Mouse (Mus musculus) liver, embryonic 13.5 days (tissue): ENCODE measurements around the gene A430033K04Rik. TPM values are rescaled to one million over a fixed set of nuclear protein-coding genes. Genes with fewer than 3 reads are reported as not detected.

Experiments used
- ATAC-seq: fragments of 200-750 bp; cut with Nextera tagmentation; 2 replicates; pipeline ENCODE4 v1.8.0; 2017; ENCODE audit warnings: low read depth, mild to moderate bottlenecking, moderate number of reproducible peaks, moderate library complexity
- DNase-seq: peaks from one replicate; pipeline ENCODE4 v3.0.0; 2022
- H3K27ac ChIP-seq: fragments of 300-500 bp; sonication (generic); 2 replicates; pipeline ENCODE4 v1.5.1; 2015; ENCODE audit warnings: moderate library complexity, mild to moderate bottlenecking, inconsistent platforms
- H3K27me3 ChIP-seq: fragments of 300-500 bp; sonication (generic); 2 replicates; pipeline ENCODE4 v1.6.1; 2015; ENCODE audit warnings: mild to moderate bottlenecking, inconsistent platforms
- H3K36me3 ChIP-seq: fragments of 300-500 bp; sonication (generic); 2 replicates; pipeline ENCODE4 v1.6.1; 2015; ENCODE audit warnings: mild to moderate bottlenecking, inconsistent platforms
- H3K4me1 ChIP-seq: fragments of 300-500 bp; sonication (generic); replicated peaks from 2 replicates; pipeline ENCODE4 v1.6.1; 2015; ENCODE audit warnings: inconsistent platforms
- H3K4me2 ChIP-seq: fragments of 300-500 bp; sonication (generic); 2 replicates; pipeline ENCODE4 v1.6.1; 2015; ENCODE audit warnings: inconsistent platforms, mild to moderate bottlenecking, moderate library complexity
- H3K4me3 ChIP-seq: fragments of 300-500 bp; sonication (generic); replicated peaks from 2 replicates; pipeline ENCODE4 v1.5.1; 2015; ENCODE audit warnings: mild to moderate bottlenecking, inconsistent platforms
- H3K9ac ChIP-seq: fragments of 300-500 bp; sonication (generic); 2 replicates; pipeline ENCODE4 v1.6.1; 2015; ENCODE audit warnings: mild to moderate bottlenecking, inconsistent platforms
- H3K9me3 ChIP-seq: fragments of 300-500 bp; sonication (generic); replicated peaks from 2 replicates; pipeline ENCODE4 v1.6.1; 2016; ENCODE audit warnings: inconsistent platforms
- WGBS: fragments of 180-500 bp; shearing (Covaris S2); methylation state at CpG from one replicate; pipeline ENCODE4 v1.1.7; 2015; ENCODE audit not compliant: insufficient replicate concordance; 5-methylcytosine and 5-hydroxymethylcytosine counted together
- polyA plus RNA-seq: library from polyadenylated mRNA; unstranded; fragments of >200 nt; fragmentation: Nextera tagmentation; extraction: Ambion mirVana; gene quantifications from 2 replicates; pipeline ENCODE4 v1.2.1, GENCODE M21; 2015

Gene A430033K04Rik
- polyA plus RNA-seq, 1 experiment from 2014 or later: 3.5 TPM

DNA sequence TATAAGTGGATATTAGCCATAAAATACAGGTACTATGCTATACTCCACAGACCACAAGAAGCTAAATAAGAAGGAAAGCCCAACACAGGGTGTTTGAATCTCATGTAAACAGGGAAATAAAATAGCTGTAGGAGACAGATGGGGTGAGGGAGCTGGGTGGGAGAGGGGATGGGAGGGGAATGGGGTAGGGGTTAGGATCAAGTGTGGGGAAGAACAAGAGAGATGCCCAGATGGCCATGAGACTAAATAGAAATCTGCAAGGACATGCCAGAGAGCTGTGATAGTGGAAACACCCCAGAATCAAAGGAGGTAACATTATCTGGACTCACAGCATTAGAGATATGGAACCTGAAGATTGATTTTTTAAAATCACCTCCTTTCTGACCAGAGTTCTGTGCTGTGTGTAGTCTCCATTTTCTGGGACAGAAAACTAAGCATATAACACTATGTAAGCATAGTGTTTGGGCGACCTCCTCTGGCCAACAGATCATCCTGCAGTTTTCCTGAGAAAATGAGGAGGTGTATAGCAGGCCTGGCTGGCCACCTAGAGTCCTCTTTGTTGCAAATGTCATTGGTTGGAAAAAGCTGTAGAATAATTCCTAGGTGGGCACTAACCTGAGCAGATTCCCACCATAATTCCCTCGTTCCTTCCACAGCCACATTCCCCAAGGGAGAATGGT is 34.0 kb downstream of the A430033K04Rik start:
- Histone ChIP-seq H3K9ac (no peak overlapping the region), H3K4me2 (no peak overlapping the region), H3K27me3 (no peaks in the 10 kb centered on the region), H3K36me3 (no peaks in the 10 kb centered on the region), H3K27ac (no peak overlapping the region), H3K9me3 (no peaks in the 10 kb centered on the region), H3K4me1 (no peaks in the 10 kb centered on the region), H3K4me3 (no peak overlapping the region)
- DNase-seq (peak; percentile 3), ATAC-seq (0 out of 2 replicates have a peak, but pooled peaks have one; percentile 63)
- 10% methylated on average over 2 of the region's 2 CpGs for WGBS

- Histone ChIP-seq H3K9me3 (no peaks in the 10 kb centered on the region), H3K27me3 (no peaks in the 10 kb centered on the region), H3K9ac (no peak overlapping the region), H3K4me2 (no peak overlapping the region), H3K4me1 (no peaks in the 10 kb centered on the region), H3K4me3 (no peak overlapping the region), H3K27ac (no peak overlapping the region), H3K36me3 (no peaks in the 10 kb centered on the region)
- DNase-seq: no peak
- WGBS: 80% methylated on average over 3 of the region's 3 CpGs
- ATAC-seq: no peak
Measured at GRCm38 (mm10) chr5:138657407-138657806, 34.7 kb downstream of the A430033K04Rik start.

- H3K9ac ChIP-seq: no peak overlapping the region
- no peaks in the 10 kb centered on the region for H3K27me3 ChIP-seq
- H3K27ac ChIP-seq: no peak overlapping the region
- H3K4me3 ChIP-seq: no peak overlapping the region
- ATAC-seq (peak; percentile 43; the same call in 1 of the 2 replicates), DNase-seq (peak; percentile 2)
- H3K36me3 ChIP-seq: no peaks in the 10 kb centered on the region
- H3K4me2 ChIP-seq: no peak overlapping the region
- 36% methylated on average over 6 of the region's 6 CpGs for WGBS
- no peaks in the 10 kb centered on the region for H3K4me1 ChIP-seq
- no peaks in the 10 kb centered on the region for H3K9me3 ChIP-seq
Measured at GRCm38 (mm10) chr5:138657854-138658253, 35.2 kb downstream of the A430033K04Rik start.

DNA sequence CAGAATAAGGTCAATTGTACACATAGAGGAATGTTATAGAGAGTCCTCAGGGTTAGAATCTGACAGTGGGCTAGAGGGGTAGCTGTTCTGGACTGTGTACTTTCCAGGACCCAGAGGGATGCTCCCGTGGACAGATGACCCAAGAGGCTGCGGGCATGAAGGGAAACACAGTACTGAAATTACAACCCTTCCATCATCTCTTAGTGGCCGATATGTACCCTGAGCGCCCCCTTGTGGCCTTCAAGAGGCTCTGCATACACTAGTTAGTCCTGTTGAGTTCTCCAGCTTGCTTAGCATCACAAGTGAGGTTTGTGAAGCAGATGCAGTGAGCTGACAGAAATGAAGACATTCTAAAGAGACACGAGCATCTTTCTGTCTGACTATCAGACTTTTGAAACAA is 36.3 kb downstream of the A430033K04Rik start:
- WGBS: 10% methylated on average over 5 of the region's 5 CpGs
- Histone ChIP-seq H3K4me3 (no peak overlapping the region), H3K9me3 (no peaks in the 10 kb centered on the region), H3K4me2 (no peak overlapping the region), H3K27ac (no peak overlapping the region), H3K36me3 (no peaks in the 10 kb centered on the region), H3K9ac (no peak overlapping the region), H3K4me1 (no peaks in the 10 kb centered on the region), H3K27me3 (no peaks in the 10 kb centered on the region)
- DNase-seq: peak; percentile 36
- no peak for ATAC-seq

DNA sequence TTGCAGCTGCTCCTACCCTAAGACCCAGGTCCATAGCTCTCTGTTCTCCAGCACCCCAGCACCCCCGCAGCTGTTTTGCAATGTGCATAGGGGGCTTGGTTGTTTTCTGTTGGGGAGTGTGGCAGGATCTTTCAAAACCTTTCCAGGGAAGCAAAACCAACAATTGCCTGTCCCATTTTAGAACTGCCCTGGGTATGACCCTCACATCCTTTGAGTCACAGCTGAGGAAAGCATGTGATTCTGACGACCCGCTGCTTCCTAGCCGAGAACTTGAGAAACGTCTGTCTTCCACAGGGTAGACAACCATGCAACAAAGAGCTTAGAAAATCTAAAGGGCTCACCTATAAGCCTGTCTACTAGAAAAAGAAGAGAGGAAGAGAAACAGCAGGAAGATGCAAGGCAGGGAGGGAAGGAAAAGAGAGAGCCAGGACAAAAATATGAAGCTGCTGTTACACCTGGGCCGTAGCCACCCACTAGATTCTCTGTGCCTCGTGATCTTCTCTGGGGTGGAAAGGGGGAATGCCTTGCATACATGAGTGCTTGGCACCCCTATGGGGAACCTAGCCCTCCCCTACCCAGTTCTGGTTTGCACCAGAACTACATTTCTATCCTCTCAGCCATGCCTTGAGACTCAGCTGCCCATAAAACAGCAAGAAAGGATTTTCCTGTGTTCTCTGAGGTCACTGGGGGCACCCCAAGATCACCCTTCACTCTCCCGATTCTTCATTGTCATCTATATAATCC is 60.5 kb downstream of the A430033K04Rik start:
- ATAC-seq (no peak), DNase-seq (no peak)
- H3K27me3 ChIP-seq: no peaks in the 10 kb centered on the region
- H3K9me3 ChIP-seq: no peaks in the 10 kb centered on the region
- H3K9ac ChIP-seq: no peak overlapping the region
- WGBS: 29% methylated on average over 8 of the region's 8 CpGs
- H3K4me2 ChIP-seq: 0 out of 2 replicates have a peak overlapping the region, but pooled peaks have one; percentile 4
- no peak overlapping the region for H3K27ac ChIP-seq
- H3K4me3 ChIP-seq: no peak overlapping the region
- no peaks in the 10 kb centered on the region for H3K36me3 ChIP-seq
- no peaks in the 10 kb centered on the region for H3K4me1 ChIP-seq

DNA sequence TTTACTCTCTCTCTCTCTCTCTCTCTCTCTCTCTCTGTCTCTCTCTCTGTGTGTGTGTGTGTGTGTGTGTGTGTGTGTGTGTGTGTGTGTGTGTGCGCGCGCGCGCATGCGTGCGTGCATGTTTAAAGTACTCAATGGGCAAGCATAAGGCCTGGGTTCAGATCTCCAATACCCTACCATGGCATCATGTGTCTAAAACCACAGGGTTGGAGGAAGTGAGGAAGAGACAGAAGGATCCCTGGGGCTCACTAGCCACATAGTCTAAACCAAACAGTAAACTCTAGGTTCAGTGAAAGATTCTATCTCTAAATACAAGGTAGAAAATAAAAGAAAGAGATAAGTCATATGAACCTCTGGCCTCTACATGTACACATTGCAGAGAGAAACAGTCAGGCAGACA is 61.2 kb downstream of the A430033K04Rik start:
- WGBS: 83% methylated on average over 7 of the region's 7 CpGs
- ATAC-seq: no peak

GRCm38 (mm10) chr5:138687453-138687852 is 64.8 kb downstream of the A430033K04Rik start:
- H3K27ac ChIP-seq: no peak overlapping the region
- ATAC-seq: no peak
- no peak overlapping the region for H3K9ac ChIP-seq
- no peaks in the 10 kb centered on the region for H3K4me1 ChIP-seq
- H3K4me2 ChIP-seq: no peak overlapping the region
- H3K9me3 ChIP-seq: no peaks in the 10 kb centered on the region
- H3K4me3 ChIP-seq: no peak overlapping the region
- H3K27me3 ChIP-seq: no peaks in the 10 kb centered on the region
- DNase-seq: no peak
- no peaks in the 10 kb centered on the region for H3K36me3 ChIP-seq
- 55% methylated on average over 5 of the region's 5 CpGs for WGBS

More for the DNA sequence above, 61.2 kb downstream of the A430033K04Rik start:
- H3K4me3 ChIP-seq: no peak overlapping the region
- no peaks in the 10 kb centered on the region for H3K36me3 ChIP-seq
- no peaks in the 10 kb centered on the region for H3K4me1 ChIP-seq
- no peaks in the 10 kb centered on the region for H3K27me3 ChIP-seq
- no peak overlapping the region for H3K4me2 ChIP-seq
- no peak overlapping the region for H3K27ac ChIP-seq
- no peaks in the 10 kb centered on the region for H3K9me3 ChIP-seq
- DNase-seq: no peak
- H3K9ac ChIP-seq: no peak overlapping the region

DNA sequence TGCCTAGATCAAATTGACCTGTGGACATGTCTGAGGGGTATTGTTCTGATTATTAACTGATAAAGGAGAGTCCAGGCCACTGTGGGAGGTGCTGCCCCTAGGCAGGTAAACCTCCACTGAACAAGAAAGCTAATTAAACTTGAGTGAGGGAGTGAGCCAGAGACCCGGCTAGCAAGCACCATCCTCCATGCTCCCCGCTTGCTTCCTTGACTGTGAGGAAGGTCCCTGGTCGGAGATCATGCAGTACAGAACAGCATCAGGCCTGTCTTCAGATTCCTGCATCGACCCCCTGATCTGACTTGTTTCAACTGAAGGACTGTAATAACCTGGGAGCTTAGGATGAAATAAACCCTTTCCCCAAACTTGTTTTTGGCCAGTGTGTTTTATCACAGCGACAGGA is 66.6 kb downstream of the A430033K04Rik start:
- DNase-seq: no peak
- H3K9ac ChIP-seq: no peak overlapping the region
- H3K4me2 ChIP-seq: no peak overlapping the region
- H3K9me3 ChIP-seq: no peaks in the 10 kb centered on the region
- ATAC-seq: no peak
- no peaks in the 10 kb centered on the region for H3K36me3 ChIP-seq
- H3K4me3 ChIP-seq: no peak overlapping the region
- no peaks in the 10 kb centered on the region for H3K27me3 ChIP-seq
- 53% methylated on average over 5 of the region's 5 CpGs for WGBS
- no peaks in the 10 kb centered on the region for H3K4me1 ChIP-seq
- H3K27ac ChIP-seq: no peak overlapping the region

DNA sequence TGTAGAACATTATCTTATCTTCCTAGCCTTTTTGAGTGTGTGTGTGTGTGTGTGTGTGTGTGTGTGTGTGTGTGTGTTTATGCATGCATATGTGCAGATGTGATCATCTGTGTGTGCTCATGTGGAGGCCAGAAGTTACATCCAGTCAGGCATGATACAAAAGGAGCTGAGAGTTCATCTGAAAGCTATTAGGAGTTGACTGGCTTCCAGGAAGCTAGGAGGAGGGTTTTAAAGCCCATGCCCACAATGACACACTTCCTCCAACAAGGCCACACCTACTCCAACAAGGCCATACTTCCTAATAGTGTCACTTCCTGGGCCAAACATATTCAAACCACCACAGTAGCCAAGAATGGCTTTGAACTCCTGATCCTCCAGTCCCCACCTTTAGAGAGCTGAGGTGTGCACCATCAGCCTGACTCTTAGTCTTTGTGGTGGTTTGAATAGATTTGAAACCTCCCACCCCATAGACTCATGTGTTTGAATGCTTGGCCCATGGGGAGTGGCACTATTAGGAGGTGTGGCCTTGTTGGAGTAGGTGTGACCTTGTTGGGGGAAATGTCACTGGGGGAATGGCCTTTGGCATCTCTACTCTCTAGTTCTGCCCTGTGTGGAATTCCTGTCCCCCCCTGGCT is 70.4 kb downstream of the A430033K04Rik start:
- Histone ChIP-seq H3K36me3 (no peaks in the 10 kb centered on the region), H3K9ac (no peak overlapping the region), H3K4me2 (no peak overlapping the region), H3K4me3 (no peak overlapping the region), H3K4me1 (0 out of 2 replicates have a peak, but pooled peaks cover 4% of the 10 kb centered on the region), H3K27ac (no peak overlapping the region), H3K27me3 (no peaks in the 10 kb centered on the region), H3K9me3 (no peaks in the 10 kb centered on the region)
- DNase-seq (no peak), ATAC-seq (no peak)

DNA sequence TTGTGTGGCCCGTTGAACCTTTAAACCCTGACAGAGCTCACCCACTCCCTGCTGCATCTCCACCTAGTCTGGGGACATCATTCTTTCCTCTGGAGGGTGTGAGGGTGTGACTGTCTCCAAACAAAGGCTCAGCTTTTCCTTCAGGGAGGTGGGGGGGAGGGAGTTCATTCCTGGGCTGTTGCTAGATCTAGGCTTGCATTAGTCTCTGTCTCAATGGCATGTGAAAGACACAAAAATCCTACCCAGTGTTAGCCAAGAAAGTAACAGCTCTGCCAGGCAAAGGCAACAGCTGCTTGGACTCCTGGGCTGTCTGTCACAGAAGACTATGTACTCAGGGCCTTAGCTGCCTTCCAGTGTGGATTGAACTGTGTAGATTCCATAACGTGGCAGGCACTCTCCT is 71.4 kb downstream of the A430033K04Rik start:
- Histone ChIP-seq H3K9ac (no peak overlapping the region), H3K27ac (no peak overlapping the region), H3K36me3 (no peaks in the 10 kb centered on the region), H3K4me2 (no peak overlapping the region), H3K27me3 (no peaks in the 10 kb centered on the region), H3K9me3 (no peaks in the 10 kb centered on the region), H3K4me1 (0 out of 2 replicates have a peak, but pooled peaks cover 4% of the 10 kb centered on the region), H3K4me3 (no peak overlapping the region)
- 40% methylated on average over 2 of the region's 2 CpGs for WGBS
- no peak for DNase-seq
- no peak for ATAC-seq

DNA sequence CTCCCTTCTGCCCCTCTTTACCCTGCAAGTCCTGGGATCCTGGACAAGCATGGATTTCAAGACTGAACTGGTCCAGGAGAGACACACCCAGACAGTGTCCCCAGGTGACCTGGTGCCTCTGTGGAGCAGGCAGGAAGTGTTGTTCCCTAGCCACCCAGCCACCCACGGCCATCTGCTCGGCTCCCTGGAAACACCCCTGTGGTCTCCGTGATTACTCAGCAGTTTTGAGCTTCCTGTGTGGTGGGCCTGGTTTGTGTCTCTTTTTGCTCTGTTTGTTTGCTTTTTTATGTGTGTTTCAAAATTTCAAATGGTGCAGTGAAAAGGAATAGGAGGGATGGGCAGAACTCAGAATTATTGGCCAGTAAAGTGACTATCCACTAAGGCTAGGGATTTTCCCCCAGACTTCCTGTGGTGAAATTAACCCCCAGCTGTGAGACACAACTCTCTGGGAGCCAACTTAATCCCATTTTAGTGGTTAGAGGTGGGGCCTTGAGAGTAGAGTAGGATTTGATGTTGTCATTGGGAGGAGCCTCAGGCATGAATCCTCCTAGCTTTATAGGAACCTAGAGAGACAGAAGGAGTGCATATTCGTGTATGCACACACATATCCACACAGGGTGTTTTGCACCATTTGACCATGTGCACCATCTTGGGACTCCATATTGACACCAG is 72.0 kb downstream of the A430033K04Rik start:
- no peak overlapping the region for H3K27ac ChIP-seq
- DNase-seq (no peak), ATAC-seq (no peak)
- H3K9me3 ChIP-seq: no peaks in the 10 kb centered on the region
- no peaks in the 10 kb centered on the region for H3K36me3 ChIP-seq
- no peak overlapping the region for H3K4me2 ChIP-seq
- 0 out of 2 replicates have a peak, but pooled peaks cover 4% of the 10 kb centered on the region for H3K4me1 ChIP-seq
- no peak overlapping the region for H3K4me3 ChIP-seq
- H3K27me3 ChIP-seq: no peaks in the 10 kb centered on the region
- no peak overlapping the region for H3K9ac ChIP-seq
- 16% methylated on average over 4 of the region's 4 CpGs for WGBS
